Mouse (Mus musculus): ENCODE data around the gene Diaph2.

DNA sequence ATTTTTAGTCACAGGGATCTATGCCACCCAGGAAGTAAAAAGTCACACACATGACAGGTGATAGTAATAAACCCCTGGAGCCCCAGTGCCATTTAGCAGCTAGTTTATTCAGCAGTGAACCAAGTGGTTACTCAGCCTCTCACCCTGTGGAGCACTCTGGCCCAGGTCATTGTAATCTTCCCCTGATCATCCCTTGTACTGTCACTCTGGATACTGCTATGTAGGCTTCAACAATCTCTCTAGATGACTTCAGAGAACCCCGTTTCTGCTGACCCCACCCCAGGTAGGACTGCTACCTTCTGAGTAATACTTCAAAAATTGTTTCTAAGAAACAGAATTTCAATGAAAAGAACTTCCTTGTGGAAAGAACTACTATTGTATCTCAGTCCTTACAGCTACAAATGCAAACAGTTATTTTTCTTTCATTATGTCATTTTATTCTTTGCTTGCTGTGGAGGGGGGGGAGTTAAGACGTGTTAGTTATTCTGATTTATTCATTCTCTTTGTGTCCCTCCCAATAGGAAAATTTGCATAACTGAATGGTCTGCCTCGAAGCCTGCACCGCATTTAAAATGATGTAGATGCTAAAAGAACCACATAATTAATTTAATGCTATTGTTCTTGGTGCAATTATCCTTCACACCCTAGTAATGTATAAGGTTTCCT lies 702.4 kb downstream of the Diaph2 start:
- TF ChIP-seq POLR2A (IDR thresholded peaks at IDR 0.05; ENCODE audit: extremely low read depth, insufficient read depth, low read length) (no peak), CTCF (IDR thresholded peaks at IDR 0.05; ENCODE audit: low read depth, low read length) (no peak)

Data from liver, adult 2 months (tissue).